Mouse (Mus musculus) forebrain, embryonic 16.5 days (tissue): ENCODE data around the gene C77080. TPM values are rescaled to one million over a fixed set of nuclear protein-coding genes. Genes with fewer than 3 reads are reported as not detected.
A peak's percentile ranks its signal among the peaks of the same experiment; 100 is the strongest.

Experiments
- ATAC-seq: fragments of 200-750 bp; cut with Nextera tagmentation; 2 replicates; pipeline ENCODE4 v1.8.0; 2017; ENCODE audit warnings: mild to moderate bottlenecking, moderate library complexity
- H3K27ac ChIP-seq: fragments of 300-500 bp; sonication (generic); 2 replicates; pipeline ENCODE4 v1.5.1; 2014; ENCODE audit warnings: low read length, control low read depth
- H3K27me3 ChIP-seq: fragments of 300-500 bp; sonication (generic); replicated peaks from 2 replicates; pipeline ENCODE4 v1.6.1; 2014; ENCODE audit warnings: low read length; ENCODE audit not compliant: control insufficient read depth, insufficient read depth
- H3K36me3 ChIP-seq: fragments of 300-500 bp; sonication (generic); 2 replicates; pipeline ENCODE4 v1.6.1; 2014; ENCODE audit not compliant: control insufficient read depth, insufficient read depth
- H3K4me1 ChIP-seq: fragments of 300-500 bp; sonication (generic); replicated peaks from 2 replicates; pipeline ENCODE4 v1.6.1; 2014; ENCODE audit warnings: low read length; ENCODE audit not compliant: control insufficient read depth, insufficient read depth
- H3K4me2 ChIP-seq: fragments of 300-500 bp; sonication (generic); 2 replicates; pipeline ENCODE4 v1.6.1; 2014; ENCODE audit warnings: mild to moderate bottlenecking, low read length, control low read depth
- H3K4me3 ChIP-seq: fragments of 300-500 bp; sonication (generic); replicated peaks from 2 replicates; pipeline ENCODE4 v1.5.1; 2014; ENCODE audit warnings: mild to moderate bottlenecking, low read length, control low read depth
- H3K9ac ChIP-seq: fragments of 300-500 bp; sonication (generic); replicated peaks from 2 replicates; pipeline ENCODE4 v1.6.1; 2014; ENCODE audit warnings: low read depth, low read length, control low read depth
- H3K9me3 ChIP-seq: fragments of 300-500 bp; sonication (generic); 2 replicates; pipeline ENCODE4 v1.6.1; 2016; ENCODE audit warnings: low read length; ENCODE audit not compliant: control insufficient read depth
- WGBS: fragments of 180-500 bp; shearing (Covaris S2); extraction: QIAGEN DNeasy Blood & Tissue Kit; methylation state at CpG from one replicate; pipeline ENCODE4 v1.1.7; 2014; 5-methylcytosine and 5-hydroxymethylcytosine counted together
- polyA plus RNA-seq: library from polyadenylated mRNA; unstranded; fragments of >200 nt; fragmentation: Nextera tagmentation; extraction: Ambion mirVana; gene quantifications from 2 replicates; pipeline ENCODE4 v1.2.1, GENCODE M21; 2015

C77080 gene
- polyA plus RNA-seq, 1 experiment from 2014 or later: 4.7 TPM

- H3K36me3 ChIP-seq: no peaks in the 10 kb centered on the region
- no peaks in the 10 kb centered on the region for H3K9me3 ChIP-seq
- H3K27me3 ChIP-seq: 0 out of 2 replicates have a peak, but pooled peaks cover 2% of the 10 kb centered on the region
- ATAC-seq: no peak
- peaks cover 5% of the 10 kb centered on the region for H3K4me1 ChIP-seq
- WGBS: 37% methylated on average over 16 of the region's 16 CpGs
- no peak overlapping the region for H3K4me2 ChIP-seq
- no peak overlapping the region for H3K4me3 ChIP-seq
- H3K9ac ChIP-seq: no peak overlapping the region
- H3K27ac ChIP-seq: no peak overlapping the region
Observed at GRCm38 (mm10) chr4:129293702-129294101, 32.5 kb upstream of the C77080 start.

GRCm38 (mm10) chr4:129292831-129293230 lies 31.6 kb upstream of the C77080 start:
- Histone ChIP-seq H3K4me2 (no peak overlapping the region), H3K4me3 (no peak overlapping the region), H3K9ac (no peak overlapping the region), H3K36me3 (no peaks in the 10 kb centered on the region), H3K9me3 (no peaks in the 10 kb centered on the region), H3K27ac (no peak overlapping the region), H3K4me1 (no peaks in the 10 kb centered on the region), H3K27me3 (0 out of 2 replicates have a peak, but pooled peaks cover 2% of the 10 kb centered on the region)
- no peak for ATAC-seq
- 76% methylated on average over 7 of the region's 7 CpGs for WGBS

- peaks cover 16% of the 10 kb centered on the region for H3K4me1 ChIP-seq
- H3K9me3 ChIP-seq: no peaks in the 10 kb centered on the region
- no peak overlapping the region for H3K4me2 ChIP-seq
- no peak overlapping the region for H3K4me3 ChIP-seq
- H3K9ac ChIP-seq: no peak overlapping the region
- no peak overlapping the region for H3K27ac ChIP-seq
- no peaks in the 10 kb centered on the region for H3K36me3 ChIP-seq
- whole genome bisulfite sequencing: 90% methylated on average over 8 of the region's 8 CpGs
- no peak for ATAC-seq
- H3K27me3 ChIP-seq: peaks cover 6% of the 10 kb centered on the region; the same call in 1 of the 2 replicates
Observed at GRCm38 (mm10) chr4:129289671-129290070, 28.5 kb upstream of the C77080 start.

- 26% methylated on average over 3 of the region's 3 CpGs for WGBS
- no peaks in the 10 kb centered on the region for H3K9me3 ChIP-seq
- no peak for ATAC-seq
- no peak overlapping the region for H3K27ac ChIP-seq
- no peak overlapping the region for H3K9ac ChIP-seq
- H3K4me1 ChIP-seq: peaks cover 16% of the 10 kb centered on the region
- H3K27me3 ChIP-seq: peaks cover 4% of the 10 kb centered on the region; the same call in 1 of the 2 replicates
- peak overlapping the region; percentile 49 for H3K4me3 ChIP-seq
- no peaks in the 10 kb centered on the region for H3K36me3 ChIP-seq
- H3K4me2 ChIP-seq: no peak overlapping the region; the same call in 1 of the 2 replicates
Observed at GRCm38 (mm10) chr4:129288067-129288466, 26.9 kb upstream of the C77080 start.

- ATAC-seq: peak; percentile 36; the same call in 1 of the 2 replicates
Observed at GRCm38 (mm10) chr4:129287472-129287981, 26.3 kb upstream of the C77080 start, which contains the start of gene Sync. Sync (plus strand) TSS chr4:129287617.

GRCm38 (mm10) chr4:129286683-129287471 lies 25.7 kb upstream of the C77080 start:
- peak overlapping the region; percentile 57 for H3K9ac ChIP-seq
- ATAC-seq: no peak; the same call in 1 of the 2 replicates
- peak overlapping the region; percentile 89 for H3K4me2 ChIP-seq
- no peaks in the 10 kb centered on the region for H3K36me3 ChIP-seq
- peak overlapping the region; percentile 49 for H3K4me3 ChIP-seq
- peaks cover 16% of the 10 kb centered on the region for H3K4me1 ChIP-seq
- WGBS: under 1% methylated on average over 28 of the region's 28 CpGs
- no peak overlapping the region for H3K27ac ChIP-seq
- no peaks in the 10 kb centered on the region for H3K9me3 ChIP-seq
- H3K27me3 ChIP-seq: peaks cover 4% of the 10 kb centered on the region; the same call in 1 of the 2 replicates

More at GRCm38 (mm10) chr4:129287472-129287981, 26.3 kb upstream of the C77080 start, which contains the start of gene Sync:
- peak within 1 kb of the TSS; percentile 49 for H3K4me3 ChIP-seq
- H3K27ac ChIP-seq: no peak within 1 kb of the TSS
- peaks cover 4% of the 10 kb centered on the region; the same call in 1 of the 2 replicates for H3K27me3 ChIP-seq
- H3K9ac ChIP-seq: peak within 1 kb of the TSS; percentile 57
- no peaks in the 10 kb centered on the region for H3K9me3 ChIP-seq
- no peaks in the 10 kb centered on the region for H3K36me3 ChIP-seq
- H3K4me1 ChIP-seq: peaks cover 16% of the 10 kb centered on the region
- WGBS: under 1% methylated on average over 52 of the region's 53 CpGs
- H3K4me2 ChIP-seq: peak within 1 kb of the TSS; percentile 89

- H3K4me2 ChIP-seq: peak overlapping the region; percentile 89; the same call in 1 of the 2 replicates
- peaks cover 4% of the 10 kb centered on the region; the same call in 1 of the 2 replicates for H3K27me3 ChIP-seq
- H3K36me3 ChIP-seq: no peaks in the 10 kb centered on the region
- no peak for ATAC-seq
- WGBS: 58% methylated on average over 5 of the region's 5 CpGs
- H3K4me1 ChIP-seq: peaks cover 16% of the 10 kb centered on the region
- H3K9ac ChIP-seq: no peak overlapping the region
- H3K4me3 ChIP-seq: no peak overlapping the region
- H3K27ac ChIP-seq: no peak overlapping the region
- no peaks in the 10 kb centered on the region for H3K9me3 ChIP-seq
Observed at GRCm38 (mm10) chr4:129286001-129286682, 24.9 kb upstream of the C77080 start.

- Histone ChIP-seq H3K4me3 (no peak overlapping the region), H3K4me1 (peaks cover 16% of the 10 kb centered on the region), H3K36me3 (no peaks in the 10 kb centered on the region), H3K4me2 (no peak overlapping the region), H3K9ac (no peak overlapping the region), H3K9me3 (no peaks in the 10 kb centered on the region), H3K27ac (no peak overlapping the region), H3K27me3 (peaks cover 4% of the 10 kb centered on the region; the same call in 1 of the 2 replicates)
- no peak for ATAC-seq
- 92% methylated on average over 2 of the region's 2 CpGs for WGBS
Observed at GRCm38 (mm10) chr4:129284685-129285084, 23.5 kb upstream of the C77080 start.

GRCm38 (mm10) chr4:129283226-129283625 lies 22.0 kb upstream of the C77080 start:
- Histone ChIP-seq H3K9ac (no peak overlapping the region), H3K27me3 (peaks cover 4% of the 10 kb centered on the region; the same call in 1 of the 2 replicates), H3K36me3 (no peaks in the 10 kb centered on the region), H3K4me2 (no peak overlapping the region), H3K4me3 (no peak overlapping the region), H3K4me1 (peaks cover 16% of the 10 kb centered on the region), H3K9me3 (no peaks in the 10 kb centered on the region), H3K27ac (no peak overlapping the region)
- ATAC-seq: no peak
- 80% methylated on average over 5 of the region's 5 CpGs for WGBS
